21 mouse cellular contexts compared by ENCODE assay signal in the genomic region with DNA sequence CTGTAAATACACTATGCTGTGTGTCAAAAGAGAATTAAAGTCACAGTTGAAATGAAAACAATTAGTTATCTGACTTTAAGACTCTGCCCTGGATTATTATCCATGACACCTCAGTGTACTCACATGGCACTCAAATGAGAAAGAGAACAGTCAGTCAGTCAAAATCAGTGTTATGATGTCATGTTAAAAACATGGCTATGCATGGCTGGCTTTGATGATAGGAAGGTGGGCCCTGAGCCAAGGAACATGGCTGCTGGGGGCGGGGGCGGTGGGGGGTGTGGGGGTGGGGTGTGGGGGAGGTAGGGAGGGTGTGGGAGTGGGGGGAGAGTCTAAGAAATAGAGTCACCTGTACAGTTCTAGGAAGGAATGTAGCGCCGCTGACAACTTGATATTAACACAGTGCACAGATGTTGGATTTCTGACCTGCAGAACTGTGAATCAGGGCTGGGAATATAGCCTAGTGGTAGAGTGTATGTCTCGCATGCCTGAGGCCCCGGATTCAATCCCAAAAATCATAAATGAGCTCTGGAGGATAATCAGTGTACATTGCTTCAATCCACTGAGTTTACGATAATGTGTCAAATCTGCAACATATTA.
"Had no signal": no experiment of that assay in that cellular context is flagged by ENCODE, and none has a peak within 500 bp of the region (broad histone marks: within the 10 kb centered on the region; RNA-seq: fewer than 3 reads in every experiment).

No protein-coding gene starts in this region.

- ATAC-seq: liver, embryonic 12.5 days; midbrain, embryonic 13.5 days; midbrain, embryonic 16.5 days had no signal

- H3K27ac ChIP-seq: layer of hippocampus, adult 2 months; liver, embryonic 12.5 days; liver, embryonic 15.5 days; lung, embryonic 15.5 days; midbrain, embryonic 10.5 days; midbrain, embryonic 13.5 days; neural tube, embryonic 13.5 days; stomach, embryonic 15.5 days had no signal

- H3K4me1 ChIP-seq: liver, embryonic 12.5 days; liver, embryonic 15.5 days; lung, embryonic 15.5 days; midbrain, embryonic 10.5 days; midbrain, embryonic 13.5 days; neural tube, embryonic 13.5 days; stomach, embryonic 15.5 days had no signal

- H3K9ac ChIP-seq: liver, embryonic 12.5 days; liver, embryonic 15.5 days; lung, embryonic 15.5 days; midbrain, embryonic 13.5 days; neural tube, embryonic 13.5 days; stomach, embryonic 15.5 days had no signal

- H3K4me2 ChIP-seq: liver, embryonic 12.5 days; liver, embryonic 15.5 days; lung, embryonic 15.5 days; midbrain, embryonic 13.5 days; neural tube, embryonic 13.5 days; stomach, embryonic 15.5 days had no signal

- DNase-seq: kidney, postnatal 14 days; layer of hippocampus, adult 9-11 months; liver; lung, adult 18-20 months; lung, postnatal 10 days; lung, postnatal 36 days; retina, postnatal 1 day; right cerebral cortex, postnatal 25 days; spleen, adult 18-20 months; thymus, postnatal 25 days had no signal

- H3K9me3 ChIP-seq: liver, embryonic 12.5 days; liver, embryonic 15.5 days; lung, embryonic 15.5 days; megakaryocyte, embryonic 14.5 days; midbrain, embryonic 10.5 days; midbrain, embryonic 13.5 days; neural tube, embryonic 13.5 days; stomach, embryonic 15.5 days had no signal

- H3K27me3 ChIP-seq: liver, embryonic 12.5 days; liver, embryonic 15.5 days; lung, embryonic 15.5 days; megakaryocyte, embryonic 14.5 days; midbrain, embryonic 13.5 days; neural tube, embryonic 13.5 days; stomach, embryonic 15.5 days had no signal

- H3K36me3 ChIP-seq: liver, embryonic 12.5 days; liver, embryonic 15.5 days; lung, embryonic 15.5 days; midbrain, embryonic 10.5 days; midbrain, embryonic 13.5 days; neural tube, embryonic 13.5 days; stomach, embryonic 15.5 days had no signal

- H3K4me3 ChIP-seq: layer of hippocampus, adult 2 months; liver, embryonic 12.5 days; liver, embryonic 15.5 days; lung, embryonic 15.5 days; megakaryocyte, embryonic 14.5 days; midbrain, embryonic 10.5 days; midbrain, embryonic 13.5 days; myocyte; neural tube, embryonic 13.5 days; stomach, embryonic 15.5 days had no signal
